9 mouse cellular contexts compared by ENCODE assay signal in genomic region chr11:119033874-119034558, GRCm38 (mm10). TPM values are rescaled to one million over a fixed set of nuclear protein-coding genes. Genes with fewer than 3 reads are reported as not detected.
DNase-seq lines count a peak whose midpoint lies in the region; ATAC-seq and TF ChIP-seq lines count a peak whose summit lies in the region.
"Had no signal": no experiment of that assay in that cellular context is flagged by ENCODE, and none has a peak within 500 bp of the region (broad histone marks: within the 10 kb centered on the region; RNA-seq: fewer than 3 reads in every experiment).

No protein-coding gene starts in this region.

- H3K4me2 ChIP-seq in intestine, embryonic 15.5 days (replicated peaks) = peak overlapping the region; percentile 54

- peak overlapping the region; percentile 15; the same call in 1 of the 2 replicates for H3K9ac ChIP-seq in intestine, embryonic 15.5 days
- no peak overlapping the region for H3K9ac ChIP-seq in liver, adult 2 months (ENCODE audit: low read depth, low read length)

- 2% methylated on average over 26 of the region's 26 CpGs for WGBS in intestine, embryonic 15.5 days
- 2% methylated on average over 26 of the region's 26 CpGs for WGBS in liver, adult 2 months

- peaks cover 34% of the 10 kb centered on the region for H3K4me1 ChIP-seq in intestine, embryonic 15.5 days (replicated peaks)
- H3K4me1 ChIP-seq in liver, adult 2 months (ENCODE audit: control insufficient read depth, insufficient read depth, low read length) = peaks cover 2% of the 10 kb centered on the region; the same call in 1 of the 2 replicates
- H3K4me1 ChIP-seq in testis, adult 2 months (ENCODE audit: control insufficient read depth, insufficient read depth, low read length) = peaks cover 32% of the 10 kb centered on the region

- peak; percentile 92 for TF ChIP-seq CTCF in liver, adult 2 months (IDR thresholded peaks at IDR 0.05; ENCODE audit: low read depth, low read length)
- peak; percentile 75; the same call in 1 of the 2 replicates for TF ChIP-seq CTCF in testis, adult 2 months (IDR thresholded peaks at IDR 0.05; ENCODE audit: control insufficient read depth, insufficient read depth, insufficient replicate concordance, low read depth, low read length)

- no peak overlapping the region for H3K27ac ChIP-seq in intestine, embryonic 15.5 days
- H3K27ac ChIP-seq in liver, adult 2 months (replicated peaks; ENCODE audit: insufficient read depth, low read depth, low read length) = no peak overlapping the region
- H3K27ac ChIP-seq in testis, adult 2 months (ENCODE audit: control insufficient read depth, insufficient read depth, low read depth, low read length) = no peak overlapping the region

- ATAC-seq in intestine, embryonic 15.5 days = peak; percentile 49
- ATAC-seq in monocyte, adult 5-6 weeks (replicated peaks; ENCODE audit: insufficient number of reproducible peaks, low FRiP score, low TSS enrichment, poor library complexity, severe bottlenecking) = peak; percentile 83

- peak; percentile 72 to 88 for DNase-seq in urinary bladder, postnatal 4 days (ENCODE audit: low spot score in 2 of 2)
- DNase-seq in urinary bladder, postnatal 10 days (ENCODE audit: low spot score) = no peak
- peak; percentile 72 to 87 for DNase-seq in cerebellum, postnatal 4 days (ENCODE audit: low spot score in 2 of 2)
- peak; percentile 77 to 88 for DNase-seq in gastrocnemius, postnatal 4 days (ENCODE audit: low spot score in 2 of 2)
- DNase-seq in liver, adult 2 months (ENCODE audit: extremely low read depth, low read depth, low spot score) = peak; percentile 45

- H3K4me3 ChIP-seq in intestine, embryonic 15.5 days (replicated peaks) = peak overlapping the region; percentile 13; the same call in 1 of the 2 replicates
- no peak overlapping the region for H3K4me3 ChIP-seq in liver, adult 2 months (ENCODE audit: insufficient read depth, low read depth, low read length)
- peak overlapping the region; percentile 5 for H3K4me3 ChIP-seq in testis, adult 2 months (ENCODE audit: control insufficient read depth, low read depth, low read length)
- H3K4me3 ChIP-seq: erythroblast, embryonic 14.5 days had no signal

- H3K27me3 ChIP-seq in intestine, embryonic 15.5 days (replicated peaks) = peaks cover 42% of the 10 kb centered on the region
- 0 out of 2 replicates have a peak, but pooled peaks cover 5% of the 10 kb centered on the region for H3K27me3 ChIP-seq in liver, adult 2 months (ENCODE audit: control insufficient read depth, insufficient read depth, low read length)
- H3K27me3 ChIP-seq in testis, adult 2 months (ENCODE audit: control insufficient read depth, insufficient read depth, low read length) = peaks cover 4% of the 10 kb centered on the region

- no peaks in the 10 kb centered on the region for H3K79me2 ChIP-seq in liver, adult 2 months (ENCODE audit: control insufficient read depth, insufficient read depth, low read length)

- H3K9me3 ChIP-seq in intestine, embryonic 15.5 days = no peaks in the 10 kb centered on the region

- no peak for TF ChIP-seq POLR2A in liver, adult 2 months (IDR thresholded peaks at IDR 0.05; ENCODE audit: extremely low read depth, insufficient read depth, low read length)
- TF ChIP-seq POLR2A in testis, adult 2 months (IDR thresholded peaks at IDR 0.05; ENCODE audit: control insufficient read depth, low read depth, low read length) = no peak

- H3K36me3 ChIP-seq in intestine, embryonic 15.5 days = peaks cover 15% of the 10 kb centered on the region
- H3K36me3 ChIP-seq in liver, adult 2 months (ENCODE audit: control insufficient read depth, insufficient read depth, low read length) = no peaks in the 10 kb centered on the region; the same call in 1 of the 2 replicates
- no peaks in the 10 kb centered on the region for H3K36me3 ChIP-seq in testis, adult 2 months (ENCODE audit: control insufficient read depth, insufficient read depth, low read length)

RNA-seq across cellular contexts. Expression of gene Cbx8, which starts 6.8 kb away (rescaled TPM):
- 1 to 10 TPM; 4.6 to 5.3 TPM for total RNA-seq in gastrocnemius, postnatal 4 days (2021)
- polyA plus RNA-seq in intestine, embryonic 15.5 days (2015; fragmentation: Nextera tagmentation; extraction: Ambion mirVana) = 7.4 and 7.9 TPM in 2 replicates
- total RNA-seq in liver, adult 2 months (2014; rRNA removed) = 4.3 and 5.1 TPM in 2 replicates
- 1.7 and 4.4 TPM in 2 replicates for polyA plus RNA-seq in liver, adult 2 months (2012; rRNA removed)
- total RNA-seq in monocyte, adult 5-6 weeks (2017) = 2.7 to 7.3 TPM (median 4.7 TPM) in 3 replicates
- polyA plus RNA-seq in testis, adult 2 months (2012; rRNA removed) = 0.53 and 0.79 TPM in 2 replicates

RNA-seq across cellular contexts. Expression of gene Cbx2, which starts 11.3 kb away (rescaled TPM):
- 1 to 10 TPM; 5.4 to 5.6 TPM for total RNA-seq in gastrocnemius, postnatal 4 days (2021)
- polyA plus RNA-seq in intestine, embryonic 15.5 days (2015; fragmentation: Nextera tagmentation; extraction: Ambion mirVana) = 24.8 and 27.0 TPM in 2 replicates
- total RNA-seq in liver, adult 2 months (2014; rRNA removed) = 3.9 and 4.9 TPM in 2 replicates
- 2.9 and 4.1 TPM in 2 replicates for polyA plus RNA-seq in liver, adult 2 months (2012; rRNA removed)
- 0.75 to 2.7 TPM (median 2.2 TPM) in 3 replicates for total RNA-seq in monocyte, adult 5-6 weeks (2017)
- polyA plus RNA-seq in testis, adult 2 months (2012; rRNA removed) = 2.3 and 2.4 TPM in 2 replicates

RNA-seq across cellular contexts. Expression of gene Enpp7, which starts 46.0 kb away (rescaled TPM):
- not detected for total RNA-seq in gastrocnemius, postnatal 4 days (2021)
- 0.09 and 0.25 TPM in 2 replicates for polyA plus RNA-seq in intestine, embryonic 15.5 days (2015; fragmentation: Nextera tagmentation; extraction: Ambion mirVana)
- not detected in 2 replicates for total RNA-seq in liver, adult 2 months (2014; rRNA removed)
- not detected in 2 replicates for polyA plus RNA-seq in liver, adult 2 months (2012; rRNA removed)
- total RNA-seq in monocyte, adult 5-6 weeks (2017) = not detected in 3 replicates
- 0.08 TPM in 1 of 2 replicates, not detected in the other for polyA plus RNA-seq in testis, adult 2 months (2012; rRNA removed)
- polyA plus RNA-seq: erythroblast, embryonic 14.5 days had no signal

RNA-seq across cellular contexts. Expression of gene Cbx4, which starts 52.0 kb away (rescaled TPM):
- total RNA-seq in gastrocnemius, postnatal 4 days (2021) = 10 to 100 TPM; 10.4 to 10.7 TPM
- 10.7 and 11.2 TPM in 2 replicates for polyA plus RNA-seq in intestine, embryonic 15.5 days (2015; fragmentation: Nextera tagmentation; extraction: Ambion mirVana)
- 2.8 and 2.9 TPM in 2 replicates for total RNA-seq in liver, adult 2 months (2014; rRNA removed)
- polyA plus RNA-seq in liver, adult 2 months (2012; rRNA removed) = 7.9 and 8.2 TPM in 2 replicates
- 35.2 to 45.8 TPM (median 42.2 TPM) in 3 replicates for total RNA-seq in monocyte, adult 5-6 weeks (2017)
- 3.3 and 3.8 TPM in 2 replicates for polyA plus RNA-seq in testis, adult 2 months (2012; rRNA removed)
